Comparison of ENCODE assay signal across 28 mouse cellular contexts in genomic region chr11:97874396-97874795, GRCm38 (mm10). TPM values are rescaled to one million over a fixed set of nuclear protein-coding genes. Genes with fewer than 3 reads are reported as not detected.
DNase-seq lines count a peak whose midpoint lies in the region; ATAC-seq and TF ChIP-seq lines count a peak whose summit lies in the region.
"Had no signal": no experiment of that assay in that cellular context is flagged by ENCODE, and none has a peak within 500 bp of the region (broad histone marks: within the 10 kb centered on the region; RNA-seq: fewer than 3 reads in every experiment).

No protein-coding gene starts in this region.

- whole genome bisulfite sequencing in midbrain, postnatal 0 days = 91% methylated on average over 1 of the region's 1 CpGs

- intact Hi-C loops in left cerebral cortex, adult 2 months (cut with DNase I) = no loop called here

- H3K27me3 ChIP-seq in midbrain, postnatal 0 days (ENCODE audit: insufficient read depth, low read length) = no peaks in the 10 kb centered on the region
- H3K27me3 ChIP-seq: CH12.LX; embryonic facial prominence, embryonic 13.5 days; embryonic facial prominence, embryonic 15.5 days; forebrain, embryonic 12.5 days; Patski had no signal

- H3K9me3 ChIP-seq in midbrain, postnatal 0 days (ENCODE audit: low read length) = no peaks in the 10 kb centered on the region
- H3K9me3 ChIP-seq: embryonic facial prominence, embryonic 13.5 days; embryonic facial prominence, embryonic 15.5 days; forebrain, embryonic 10.5 days; forebrain, embryonic 12.5 days; G1E had no signal

- no peak overlapping the region for H3K9ac ChIP-seq in midbrain, postnatal 0 days (replicated peaks; ENCODE audit: low read length, poor library complexity, severe bottlenecking)
- H3K9ac ChIP-seq: embryonic facial prominence, embryonic 13.5 days; embryonic facial prominence, embryonic 15.5 days; forebrain, embryonic 12.5 days had no signal

- no peak overlapping the region for H3K4me2 ChIP-seq in midbrain, postnatal 0 days (ENCODE audit: low read depth, low read length, poor library complexity, severe bottlenecking)
- H3K4me2 ChIP-seq: embryonic facial prominence, embryonic 13.5 days; embryonic facial prominence, embryonic 15.5 days; forebrain, embryonic 12.5 days had no signal

- no peak for DNase-seq in frontal cortex, postnatal 10 days (ENCODE audit: low spot score in 2 of 2)
- no peak for DNase-seq in left cerebral cortex, adult 2 months (ENCODE audit: extremely low spot score in 1 of 2, low spot score in 2 of 2)
- no peak for DNase-seq in left cerebral cortex, adult 9 months (ENCODE audit: low spot score in 2 of 2)
- no peak for DNase-seq in midbrain, postnatal 0 days (ENCODE audit: low spot score)
- DNase-seq: adrenal gland, adult 8-10 months; adrenal gland, postnatal 14 days; adrenal gland, postnatal 36 days; B cell, adult 2 months; cerebellum, adult 11 months; cerebellum, adult 18-20 months; cerebellum, adult 8-10 months; cerebellum, adult 9-11 months; cerebellum, postnatal 14 days; cerebellum, postnatal 36 days; embryo, embryonic 11 days had no signal

- TF ChIP-seq CTCF in left cerebral cortex, adult 2 months (IDR thresholded peaks at IDR 0.05) = no peak
- TF ChIP-seq CTCF in midbrain, postnatal 0 days (IDR thresholded peaks at IDR 0.05) = no peak

- H3K27ac ChIP-seq in left cerebral cortex, adult 2 months = peak overlapping the region; percentile 64
- no peak overlapping the region for H3K27ac ChIP-seq in midbrain, postnatal 0 days (ENCODE audit: low read depth, low read length)
- H3K27ac ChIP-seq: embryonic facial prominence, embryonic 13.5 days; embryonic facial prominence, embryonic 15.5 days; forebrain, embryonic 10.5 days; forebrain, embryonic 12.5 days had no signal

- ATAC-seq in frontal cortex, adult (ENCODE audit: low TSS enrichment) = peak; percentile 83
- ATAC-seq in midbrain, postnatal 0 days (ENCODE audit: low FRiP score) = no peak
- ATAC-seq: activated CD4-positive, CD25-positive, alpha-beta regulatory T cell, adult 4 months; CD4-positive, CD25-positive, alpha-beta regulatory T cell, adult 4 months; forebrain, embryonic 14.5 days; forebrain, embryonic 16.5 days; Patski had no signal

- no peaks in the 10 kb centered on the region for H3K36me3 ChIP-seq in midbrain, postnatal 0 days (ENCODE audit: insufficient read depth, low read length)
- H3K36me3 ChIP-seq: embryonic facial prominence, embryonic 13.5 days; embryonic facial prominence, embryonic 15.5 days; forebrain, embryonic 10.5 days; forebrain, embryonic 12.5 days; G1E had no signal

- no peak overlapping the region for H3K4me3 ChIP-seq in left cerebral cortex, adult 2 months
- H3K4me3 ChIP-seq in midbrain, postnatal 0 days (ENCODE audit: low read depth, low read length) = no peak overlapping the region
- H3K4me3 ChIP-seq: embryonic facial prominence, embryonic 13.5 days; embryonic facial prominence, embryonic 15.5 days; erythroblast, embryonic 14.5 days; forebrain, embryonic 10.5 days; forebrain, embryonic 12.5 days had no signal

- no peaks in the 10 kb centered on the region for H3K4me1 ChIP-seq in midbrain, postnatal 0 days (ENCODE audit: insufficient read depth, low read length)
- H3K4me1 ChIP-seq: embryonic facial prominence, embryonic 13.5 days; embryonic facial prominence, embryonic 15.5 days; forebrain, embryonic 10.5 days; forebrain, embryonic 12.5 days had no signal

RNA-seq across cellular contexts. Expression of gene Fbxo47, which starts 9.6 kb away (rescaled TPM):
- 1 to 10 TPM; 2.8 to 2.9 TPM for total RNA-seq in left cerebral cortex, adult 2 months (2021)
- 0.38 and 0.80 TPM in 2 replicates for total RNA-seq in midbrain, postnatal 0 days (2014; rRNA removed)
- 0.33 and 0.88 TPM in 2 replicates for polyA plus RNA-seq in midbrain, postnatal 0 days (2015; fragmentation: Nextera tagmentation; extraction: Ambion mirVana)
- polyA plus RNA-seq: erythroblast, embryonic 14.5 days; G1E had no signal

RNA-seq across cellular contexts. Expression of gene B230217C12Rik, which starts 33.8 kb away (rescaled TPM):
- 10 to 100 TPM; 77.6 to 78.9 TPM for total RNA-seq in left cerebral cortex, adult 2 months (2021)
- 37.7 and 43.6 TPM in 2 replicates for total RNA-seq in midbrain, postnatal 0 days (2014; rRNA removed)
- 38.2 and 41.8 TPM in 2 replicates for polyA plus RNA-seq in midbrain, postnatal 0 days (2015; fragmentation: Nextera tagmentation; extraction: Ambion mirVana)
- polyA plus RNA-seq: erythroblast, embryonic 14.5 days; G1E had no signal
